Mouse (Mus musculus) G1E (cell line): ENCODE data around the gene D630045J12Rik.

ENCODE experiments used
- CTCF ChIP-seq: IDR thresholded peaks from 2 replicates; pipeline ENCODE4 v1.5.1; 2012; ENCODE audit warnings: low read depth, low read length, inconsistent platforms, mixed read lengths
- GATA1 ChIP-seq: IDR thresholded peaks from 2 replicates; pipeline ENCODE4 v1.6.1; 2012; ENCODE audit warnings: borderline replicate concordance, low read length, inconsistent platforms, mixed read lengths

DNA sequence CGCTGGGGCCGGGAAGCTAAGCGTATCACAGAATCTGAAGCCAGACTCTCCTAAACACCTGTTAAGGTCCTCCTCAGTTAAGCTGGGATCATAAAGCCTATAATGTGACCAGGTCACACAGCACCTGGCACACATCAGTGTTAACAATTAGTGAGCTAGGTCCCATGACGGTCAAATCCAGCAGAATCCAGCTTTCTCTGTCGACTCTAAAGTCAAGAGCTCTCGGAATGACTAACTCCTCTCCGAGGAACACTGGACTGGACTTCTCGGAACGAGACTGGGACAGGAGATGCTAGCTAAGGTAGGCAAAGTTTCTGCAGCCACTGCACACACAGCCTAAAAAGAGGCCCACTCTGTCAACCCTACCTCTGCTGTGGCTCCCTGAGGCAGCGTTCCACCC, 1.7 kb downstream of the D630045J12Rik start:
- no peak for TF ChIP-seq CTCF
- TF ChIP-seq GATA1 = no peak
